Mouse (Mus musculus) thymus, postnatal 14 days (tissue): ENCODE results near the gene Golga1.
"Not testable (repeated sequence)": the region's sequence is repeated elsewhere in the genome, so short reads cannot be mapped to it uniquely, and the experiment has no call there.

Source experiments
- DNase-seq: peaks from one replicate; pipeline ENCODE4 v3.0.0; 2021

Gene Golga1

DNA sequence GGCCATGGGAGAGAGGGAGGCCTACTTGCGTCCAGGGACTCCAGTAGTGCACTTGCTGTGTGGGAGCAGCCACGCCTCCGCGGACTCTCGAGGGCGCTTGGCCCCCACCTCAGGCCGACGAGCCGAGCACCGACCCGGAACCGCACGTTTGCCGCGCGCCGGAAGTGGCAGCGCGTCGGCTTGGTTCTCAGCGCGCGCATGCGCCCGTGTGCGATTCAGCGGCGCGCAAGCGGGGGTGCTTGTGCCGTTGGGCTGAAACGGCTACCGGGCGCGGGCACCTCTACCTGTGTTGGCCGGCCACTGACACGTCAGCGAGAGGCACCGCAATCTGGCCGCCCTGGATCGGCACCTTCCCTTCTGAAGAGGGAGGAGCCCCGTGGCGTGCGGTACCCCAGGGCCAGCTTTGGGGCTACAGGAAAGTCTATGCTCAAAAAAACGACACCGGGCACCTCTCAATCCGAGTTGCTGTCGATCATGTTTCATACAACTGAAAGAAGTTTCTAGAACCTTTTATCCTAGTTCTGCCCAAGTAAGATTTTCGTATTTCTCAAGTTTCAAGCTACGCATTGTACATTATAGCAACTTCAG is at the start of gene Golga1:
TSS of gene Golga1 (minus strand) at position 142 of the 588 bp plus-strand sequence.
- DNase-seq, result peak; percentile 92

DNA sequence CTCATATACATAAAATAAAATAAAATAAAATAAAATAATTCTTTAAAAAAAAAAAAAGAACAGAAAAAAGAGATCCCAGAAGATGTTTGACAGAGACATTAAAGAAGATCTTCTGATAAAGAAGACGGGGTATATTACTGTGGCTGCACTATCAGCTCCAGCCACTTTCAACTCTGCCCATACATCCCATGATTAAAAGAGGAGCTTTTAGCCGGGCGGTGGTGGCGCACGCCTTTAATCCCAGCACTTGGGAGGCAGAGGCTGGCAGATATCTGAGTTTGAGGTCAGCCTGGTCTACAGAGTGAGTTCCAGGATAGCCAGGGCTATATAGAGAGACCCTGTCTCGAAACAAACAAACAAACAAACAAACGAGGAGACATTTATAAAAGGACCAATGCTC is 48.8 kb upstream of the Golga1 start:
- no peak for DNase-seq

DNA sequence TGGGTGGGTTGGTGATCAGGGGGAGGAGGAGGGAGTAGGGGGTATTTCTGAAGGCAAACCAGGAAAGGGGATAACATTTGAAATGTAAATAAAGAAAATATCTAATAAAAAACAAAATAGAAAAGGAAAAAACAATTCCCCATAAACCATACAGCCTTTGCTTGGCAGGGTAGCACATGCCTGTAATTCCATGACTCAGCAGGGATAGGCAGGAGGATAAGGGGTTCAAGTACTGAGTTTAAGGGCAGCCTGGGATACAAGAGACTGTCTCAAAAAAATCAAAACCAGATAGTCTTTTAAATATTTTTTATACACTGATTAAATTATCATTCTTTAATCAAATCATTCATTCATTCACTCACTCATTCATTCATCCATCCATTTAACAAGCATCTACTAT is 45.2 kb upstream of the Golga1 start:
- DNase-seq, result no peak

DNA sequence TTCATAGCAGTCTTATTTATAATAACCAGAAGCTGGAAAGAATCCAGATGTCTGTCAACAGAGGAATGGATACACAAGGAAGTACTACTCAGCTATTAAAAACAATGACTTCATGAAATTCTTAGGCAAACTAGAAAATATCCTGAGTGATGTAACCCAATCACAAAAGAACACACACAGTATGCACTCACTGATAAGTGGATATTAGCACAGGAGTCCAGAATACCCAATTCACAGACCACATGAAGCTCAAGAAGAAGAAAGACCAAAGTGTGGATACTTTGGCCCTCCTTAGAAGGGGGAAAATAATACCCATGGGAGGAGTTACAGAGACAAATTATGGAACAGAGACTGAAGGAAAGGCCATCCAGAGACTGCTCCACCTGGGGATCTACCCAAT is 44.4 kb upstream of the Golga1 start:
- not testable (repeated sequence) for DNase-seq

DNA sequence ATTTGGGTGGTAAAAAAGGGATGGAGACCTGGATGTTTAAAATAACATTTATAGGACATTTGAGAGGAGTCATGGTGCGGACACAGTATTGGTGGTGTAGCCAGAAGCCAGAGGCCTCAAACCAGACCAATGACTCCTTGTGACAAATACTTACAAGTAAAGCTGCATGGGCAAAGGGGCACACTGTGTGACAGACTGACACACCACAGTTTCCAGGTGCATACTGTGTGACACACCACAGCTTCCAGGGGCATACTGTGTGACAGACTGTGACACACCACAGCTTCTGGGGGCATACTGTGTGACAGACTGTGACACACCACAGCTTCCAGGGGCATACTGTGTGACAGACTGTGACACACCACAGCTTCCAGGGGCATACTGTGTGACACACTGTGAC is 34.6 kb upstream of the Golga1 start:
- DNase-seq, result not testable (repeated sequence)

DNA sequence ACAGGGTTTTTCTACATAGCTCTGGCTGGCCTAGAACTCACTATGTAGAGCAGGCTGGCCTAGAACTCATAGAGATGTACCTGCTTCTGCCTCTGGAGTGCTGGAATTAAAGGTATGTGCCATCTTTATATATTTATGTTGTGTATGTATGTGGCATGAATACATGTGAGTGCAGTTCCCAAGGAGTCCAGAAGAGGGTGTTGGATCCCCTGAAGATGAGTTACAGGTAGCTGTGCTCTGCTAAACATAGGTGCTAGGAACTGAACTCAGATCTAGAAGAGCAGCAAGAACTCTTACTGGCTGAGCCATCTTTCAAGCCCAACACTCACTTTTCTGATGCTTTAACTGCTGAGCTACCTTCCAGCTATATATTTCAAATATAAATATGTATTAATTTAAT is 32.7 kb upstream of the Golga1 start:
- peak; percentile 16 for DNase-seq

GRCm38 (mm10) chr2:39091966-39092365 is 26.6 kb upstream of the Golga1 start:
- no peak for DNase-seq

GRCm38 (mm10) chr2:39082706-39083105 is 17.4 kb upstream of the Golga1 start:
- DNase-seq, result no peak

GRCm38 (mm10) chr2:39070666-39071065 is 5.3 kb upstream of the Golga1 start:
- DNase-seq, result no peak

GRCm38 (mm10) chr2:39069096-39069495 is 3.8 kb upstream of the Golga1 start:
- DNase-seq, result no peak

DNA sequence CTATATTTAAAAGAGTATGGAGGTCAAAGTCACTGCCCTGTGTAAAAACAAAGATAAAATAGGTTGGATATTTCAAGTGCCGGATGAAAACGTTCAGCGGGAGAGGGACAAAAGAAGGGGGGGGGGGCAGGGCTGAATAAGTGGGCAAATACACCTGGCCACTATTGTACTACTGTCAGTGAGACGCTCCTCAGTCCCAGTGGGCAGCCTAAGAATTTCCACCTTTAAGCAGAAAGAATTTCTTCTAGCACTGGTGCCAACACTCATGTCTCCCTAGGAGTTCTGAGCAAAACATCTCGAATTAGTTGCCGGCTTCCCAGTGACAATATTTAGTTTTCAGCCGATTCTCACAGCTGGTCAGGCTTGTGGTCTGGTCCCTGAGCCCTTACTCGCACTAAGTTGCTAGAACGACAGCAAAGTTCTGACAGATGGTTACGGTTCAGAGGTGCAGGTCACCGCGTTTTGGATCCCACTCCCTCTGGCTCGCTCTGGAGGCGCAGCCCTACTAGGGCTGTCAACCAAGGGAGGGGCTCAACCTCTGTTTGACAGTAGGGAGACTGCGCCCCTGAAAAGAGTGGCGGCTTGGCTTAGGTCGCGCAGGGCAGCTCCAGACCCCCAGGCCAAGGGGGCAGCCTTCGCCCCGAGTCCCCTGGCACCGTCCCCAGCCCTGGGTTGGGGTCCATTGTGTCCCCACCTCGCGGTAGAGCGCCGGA is 498 bp downstream of the Golga1 start:
- no peak for DNase-seq

- no peak for DNase-seq
Measured at GRCm38 (mm10) chr2:39048515-39048914, 16.8 kb downstream of the Golga1 start.

DNA sequence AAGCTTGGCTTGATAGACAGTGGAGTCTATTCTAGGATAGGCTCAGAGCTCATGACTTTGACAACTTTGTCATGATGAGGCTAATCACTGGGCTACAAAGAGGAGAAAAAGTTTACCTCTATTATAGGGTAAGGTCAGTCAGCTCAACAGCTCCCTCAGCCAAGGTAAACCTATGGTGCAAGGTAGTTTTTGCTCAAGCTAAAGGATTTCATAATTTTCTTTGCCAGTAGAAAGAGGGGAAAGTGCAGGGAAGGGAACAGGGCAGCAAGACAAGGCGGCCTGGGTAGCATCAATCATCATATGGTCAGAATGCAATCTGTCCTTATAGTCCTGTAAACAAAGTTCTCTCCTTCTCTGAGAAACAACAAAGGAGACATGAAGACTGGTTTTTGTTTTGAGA is 25.1 kb downstream of the Golga1 start:
- DNase-seq, result no peak

DNA sequence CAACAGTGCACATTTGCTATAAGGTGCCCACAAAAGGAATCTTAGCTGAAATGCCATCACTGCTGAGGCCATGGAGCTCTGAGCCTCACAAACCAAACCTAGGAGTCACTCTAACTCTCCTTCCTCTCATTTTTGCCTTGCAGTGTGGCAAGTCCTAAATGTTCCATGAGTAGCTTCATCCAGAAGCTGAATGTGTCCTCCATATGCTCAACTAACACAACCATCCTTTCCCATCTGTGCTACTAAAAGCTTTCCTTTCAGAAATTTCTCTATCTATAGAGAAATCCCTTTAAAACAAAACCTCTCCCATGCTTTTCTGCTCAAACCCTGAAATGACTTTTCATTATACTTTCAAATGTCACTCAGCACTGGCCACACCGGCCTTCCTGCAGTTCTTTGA is 33.7 kb downstream of the Golga1 start:
- DNase-seq, result no peak

- DNase-seq, result no peak
Measured at GRCm38 (mm10) chr2:39020004-39020403, 45.3 kb downstream of the Golga1 start.

DNA sequence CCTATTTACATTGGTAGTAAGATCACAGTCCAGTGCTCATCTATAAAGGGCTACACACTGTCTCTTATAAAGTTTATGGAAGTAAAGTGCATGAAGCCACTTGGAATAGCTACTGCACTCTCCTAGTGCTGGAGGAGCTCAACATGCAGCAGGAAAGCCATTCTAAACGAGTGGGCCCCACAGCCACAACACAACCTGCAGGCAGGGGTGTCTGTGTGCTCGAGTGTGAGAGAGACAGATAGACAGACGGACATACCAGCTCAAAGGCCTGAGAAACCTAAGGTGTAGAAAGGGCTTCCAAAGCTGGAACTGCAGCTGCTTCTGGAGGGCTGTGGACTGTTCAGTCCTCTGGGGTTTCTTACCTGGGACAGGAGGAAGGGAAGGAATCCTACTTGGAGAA is 48.8 kb downstream of the Golga1 start:
- DNase-seq, result no peak

GRCm38 (mm10) chr2:39012768-39013279 is 52.5 kb downstream of the Golga1 start:
- no peak for DNase-seq

DNA sequence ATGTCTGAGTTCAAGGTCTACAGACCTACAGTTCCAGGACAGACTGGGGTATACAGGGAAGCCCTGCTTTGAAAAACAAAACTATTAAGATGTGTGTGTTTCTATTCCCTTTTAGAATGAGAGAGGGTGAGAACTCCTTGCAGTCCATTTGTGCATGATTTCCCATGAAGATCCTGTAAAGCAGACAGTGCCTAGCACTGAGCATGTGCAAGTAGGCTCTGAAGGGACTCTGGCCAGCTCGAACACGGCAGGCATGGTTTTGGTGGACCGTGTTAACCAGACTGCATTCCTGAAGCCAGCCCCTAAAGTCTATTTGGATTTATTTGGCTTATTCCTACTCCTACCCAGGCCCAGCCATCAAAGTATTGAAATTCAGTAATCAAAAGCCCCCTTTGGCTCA is 53.4 kb downstream of the Golga1 start:
- DNase-seq, result no peak

DNA sequence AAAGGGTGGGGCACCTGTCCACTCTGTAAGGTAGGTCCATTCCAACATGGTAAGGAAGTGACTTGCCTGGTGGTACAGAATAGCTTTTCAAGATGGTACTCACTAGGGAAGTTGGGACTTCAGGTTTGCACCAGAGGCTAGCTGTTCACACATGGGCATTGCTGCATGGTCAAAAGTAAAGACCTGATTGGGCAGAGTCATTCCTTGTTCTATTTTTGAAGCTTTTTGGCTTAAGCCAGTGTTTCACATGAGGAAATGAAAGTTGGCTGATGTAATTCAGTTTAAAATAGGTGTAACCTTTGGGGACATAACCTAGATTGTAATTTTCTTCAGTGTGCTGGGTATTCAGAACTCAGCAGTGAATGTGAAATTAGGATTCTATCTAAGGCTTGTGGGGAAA is 54.1 kb downstream of the Golga1 start:
- DNase-seq, result no peak

DNA sequence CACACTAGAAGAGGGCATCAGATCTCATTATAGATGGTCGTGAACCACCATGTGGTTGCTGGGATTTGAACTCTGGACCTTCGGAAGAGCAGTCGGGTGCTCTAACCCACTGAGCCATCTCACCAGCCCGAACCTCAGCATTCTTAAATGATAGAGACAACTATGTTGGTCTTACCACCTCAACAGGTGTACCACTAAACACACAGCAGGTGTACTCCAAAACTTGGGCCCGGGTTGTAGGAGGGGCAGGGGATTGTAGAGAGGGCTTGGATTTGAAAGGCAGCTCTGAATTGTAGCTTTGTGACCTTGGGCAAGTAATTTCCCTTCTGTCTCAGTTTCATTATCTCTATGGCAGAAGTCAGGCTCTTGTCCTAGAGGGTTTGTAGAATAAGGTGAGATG is 55.2 kb downstream of the Golga1 start:
- not testable (repeated sequence) for DNase-seq

- peak; percentile 85 for DNase-seq
Measured at GRCm38 (mm10) chr2:39008954-39009365, 56.4 kb downstream of the Golga1 start.

DNA sequence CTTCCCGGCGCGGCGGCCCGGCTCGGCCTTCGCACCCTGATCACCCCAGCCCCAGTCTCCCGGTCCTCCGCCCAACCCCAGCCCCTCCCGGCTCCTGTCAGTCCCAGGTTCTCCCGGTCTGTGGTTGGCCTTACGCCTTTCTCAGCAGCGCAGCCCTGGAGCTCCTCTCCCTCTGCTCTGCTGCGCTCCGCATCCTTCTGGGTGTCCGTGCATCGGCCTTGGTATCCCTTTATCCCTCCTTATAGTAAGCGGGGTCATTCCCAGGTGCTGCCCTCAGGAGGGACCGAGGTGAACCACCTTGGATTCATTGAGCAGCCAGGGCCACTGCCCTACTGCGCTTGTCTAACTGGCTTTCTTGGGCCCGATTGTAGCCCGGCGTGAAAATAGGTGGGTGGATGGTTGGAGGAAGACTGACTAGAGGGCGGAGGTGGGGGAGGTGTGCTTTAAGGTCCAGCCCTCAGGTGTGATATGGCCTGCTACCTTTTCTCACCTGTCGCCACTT is 56.9 kb downstream of the Golga1 start:
- peak; percentile 49 for DNase-seq

DNA sequence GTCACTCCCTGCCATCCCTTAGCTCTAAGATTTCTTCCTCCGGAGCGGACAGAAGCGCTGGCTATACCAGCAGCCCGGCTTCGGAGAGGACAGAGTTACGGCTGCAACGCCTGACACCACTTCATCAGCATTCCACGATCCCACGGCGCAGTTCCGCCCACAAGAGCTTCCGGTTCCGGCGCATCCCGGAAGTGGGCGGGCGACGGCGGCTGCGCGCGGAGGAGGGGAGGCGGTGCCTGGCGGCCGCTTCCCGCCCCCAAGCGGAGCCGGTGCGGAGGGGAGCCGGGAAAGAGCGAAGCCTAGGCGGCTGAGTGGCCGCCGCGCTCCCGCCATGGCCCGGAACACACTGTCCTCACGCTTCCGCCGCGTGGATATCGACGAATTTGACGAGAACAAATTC is 57.5 kb downstream of the Golga1 start:
- DNase-seq, result peak; percentile 96

- no peak for DNase-seq
Measured at GRCm38 (mm10) chr2:39006149-39006730, 59.1 kb downstream of the Golga1 start.
